Mouse (Mus musculus): ENCODE measurements around the gene Dhx58. TPM values are rescaled to one million over a fixed set of nuclear protein-coding genes. Genes with fewer than 3 reads are reported as not detected.

The Dhx58 gene
- polyA plus RNA-seq (2012; rRNA removed) = 4.7 and 13.3 TPM in 2 replicates

DNA sequence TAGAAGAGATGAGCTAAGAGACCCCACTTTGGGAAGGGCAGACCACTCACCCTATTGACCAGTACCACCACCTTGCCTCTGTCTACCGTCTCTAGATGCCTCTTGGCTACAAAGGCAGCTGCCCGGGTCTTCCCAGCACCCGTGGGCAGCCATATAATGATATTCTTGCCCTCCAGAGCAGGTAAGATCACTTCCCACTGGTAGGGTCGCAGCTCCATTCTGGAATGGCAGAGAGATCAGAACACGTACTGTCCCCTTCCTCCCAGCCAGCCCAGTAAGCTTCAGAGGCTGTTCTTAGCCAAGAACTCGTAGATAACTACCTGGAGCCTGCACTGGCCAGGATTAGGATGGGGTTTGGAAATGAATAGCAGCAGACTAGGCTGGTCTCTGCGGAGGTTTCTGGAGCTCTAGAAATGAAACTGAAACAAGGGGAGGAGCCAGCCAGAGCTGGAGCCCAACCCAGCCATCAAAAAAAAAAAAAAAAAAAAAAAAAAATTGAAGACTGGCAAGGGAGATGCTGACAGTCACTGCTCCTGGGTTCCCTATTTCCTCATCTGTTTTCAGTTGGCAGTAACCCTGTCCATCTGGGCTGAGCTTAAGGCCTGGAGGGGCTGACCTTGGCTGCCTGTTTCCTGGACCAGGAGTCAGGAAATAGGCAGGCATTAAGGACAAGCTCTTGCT, at the start of gene Dhx58:
Dhx58 (minus strand) TSS at position 421 of the 681 bp plus-strand sequence.
- 17% methylated on average over 7 of the region's 7 CpGs for WGBS
- H3K27me3 ChIP-seq (ENCODE audit: control insufficient read depth, insufficient read depth, low read length) = no peaks in the 10 kb centered on the region
- H3K4me3 ChIP-seq (ENCODE audit: low read depth, low read length) = peak within 1 kb of the TSS; percentile 52
- peaks cover 15% of the 10 kb centered on the region for H3K4me1 ChIP-seq (ENCODE audit: control insufficient read depth, insufficient read depth, insufficient read length, low read length)
- peaks cover 18% of the 10 kb centered on the region; the same call in 1 of the 2 replicates for H3K36me3 ChIP-seq (ENCODE audit: control insufficient read depth, insufficient read depth, low read length)
- peak within 1 kb of the TSS; percentile 51 for H3K27ac ChIP-seq (ENCODE audit: insufficient read depth, low read depth, low read length)
- TF ChIP-seq POLR2A (IDR thresholded peaks at IDR 0.05; ENCODE audit: low read depth, low read length) = peak; percentile 18; the same call in 1 of the 2 replicates
- no peak for TF ChIP-seq CTCF (IDR thresholded peaks at IDR 0.05; ENCODE audit: extremely low read depth, insufficient read length, insufficient replicate concordance, low read depth, low read length)

GRCm38 (mm10) chr11:100752294-100752693, 48.2 kb upstream of the Dhx58 start:
- TF ChIP-seq CTCF (IDR thresholded peaks at IDR 0.05; ENCODE audit: extremely low read depth, insufficient read length, insufficient replicate concordance, low read depth, low read length) (no peak), POLR2A (IDR thresholded peaks at IDR 0.05; ENCODE audit: low read depth, low read length) (no peak)
- H3K36me3 ChIP-seq (ENCODE audit: control insufficient read depth, insufficient read depth, low read length) = no peaks in the 10 kb centered on the region
- no peak overlapping the region for H3K27ac ChIP-seq (ENCODE audit: insufficient read depth, low read depth, low read length)
- WGBS = 27% methylated on average over 10 of the region's 10 CpGs
- no peaks in the 10 kb centered on the region for H3K27me3 ChIP-seq (ENCODE audit: control insufficient read depth, insufficient read depth, low read length)
- peaks cover 2% of the 10 kb centered on the region; the same call in 1 of the 2 replicates for H3K4me1 ChIP-seq (ENCODE audit: control insufficient read depth, insufficient read depth, insufficient read length, low read length)
- H3K4me3 ChIP-seq (ENCODE audit: low read depth, low read length) = no peak overlapping the region

DNA sequence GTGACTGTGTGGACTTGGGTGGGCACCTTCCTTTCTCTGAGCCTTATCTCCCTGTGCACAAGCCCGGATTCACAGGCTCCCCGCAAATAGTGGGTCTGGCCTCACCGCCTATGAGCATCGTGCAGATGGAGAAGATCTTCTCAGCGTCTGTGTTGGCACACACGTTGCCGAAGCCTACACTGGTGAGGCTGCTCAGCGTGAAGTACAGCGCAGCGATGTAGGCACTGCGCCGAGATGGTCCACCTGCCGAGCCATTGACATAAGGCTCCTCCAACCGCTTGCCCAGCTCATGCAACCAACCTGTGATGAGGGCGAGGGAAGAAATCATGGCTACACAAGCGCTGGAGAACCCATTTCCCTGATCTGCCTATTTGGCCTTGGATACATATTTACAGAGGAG, 46.1 kb upstream of the Dhx58 start:
- Histone ChIP-seq H3K27me3 (ENCODE audit: control insufficient read depth, insufficient read depth, low read length) (no peaks in the 10 kb centered on the region), H3K4me1 (ENCODE audit: control insufficient read depth, insufficient read depth, insufficient read length, low read length) (peaks cover 2% of the 10 kb centered on the region; the same call in 1 of the 2 replicates), H3K36me3 (ENCODE audit: control insufficient read depth, insufficient read depth, low read length) (no peaks in the 10 kb centered on the region), H3K27ac (ENCODE audit: insufficient read depth, low read depth, low read length) (no peak overlapping the region), H3K4me3 (ENCODE audit: low read depth, low read length) (no peak overlapping the region)
- TF ChIP-seq CTCF (IDR thresholded peaks at IDR 0.05; ENCODE audit: extremely low read depth, insufficient read length, insufficient replicate concordance, low read depth, low read length) (no peak), POLR2A (IDR thresholded peaks at IDR 0.05; ENCODE audit: low read depth, low read length) (no peak)
- WGBS = 85% methylated on average over 16 of the region's 16 CpGs

DNA sequence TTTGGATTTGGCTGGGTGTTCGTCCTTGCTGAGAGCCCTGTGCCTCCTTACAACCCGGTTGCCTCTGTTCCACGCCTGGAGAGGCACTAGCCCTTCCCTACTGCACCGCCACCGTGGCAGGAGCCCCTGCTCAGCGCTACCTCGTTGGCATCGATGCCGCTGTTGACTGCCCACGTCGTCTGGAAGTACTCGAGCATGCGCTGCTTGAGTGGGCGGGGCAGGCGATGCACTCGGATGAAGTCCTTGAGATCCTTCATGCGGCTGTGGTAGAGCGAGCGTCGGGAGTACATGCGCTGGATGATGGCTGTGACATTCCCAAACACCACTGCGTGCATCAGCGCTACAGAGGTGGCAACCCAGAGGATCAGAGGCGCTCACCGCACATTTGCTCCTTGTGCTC, 45.4 kb upstream of the Dhx58 start:
- TF ChIP-seq POLR2A (IDR thresholded peaks at IDR 0.05; ENCODE audit: low read depth, low read length) = no peak
- TF ChIP-seq CTCF (IDR thresholded peaks at IDR 0.05; ENCODE audit: extremely low read depth, insufficient read length, insufficient replicate concordance, low read depth, low read length) = no peak
- H3K27me3 ChIP-seq (ENCODE audit: control insufficient read depth, insufficient read depth, low read length) = no peaks in the 10 kb centered on the region
- 31% methylated on average over 25 of the region's 25 CpGs for WGBS
- H3K4me1 ChIP-seq (ENCODE audit: control insufficient read depth, insufficient read depth, insufficient read length, low read length) = peaks cover 2% of the 10 kb centered on the region; the same call in 1 of the 2 replicates
- no peaks in the 10 kb centered on the region for H3K36me3 ChIP-seq (ENCODE audit: control insufficient read depth, insufficient read depth, low read length)
- H3K4me3 ChIP-seq (ENCODE audit: low read depth, low read length) = no peak overlapping the region
- H3K27ac ChIP-seq (ENCODE audit: insufficient read depth, low read depth, low read length) = no peak overlapping the region

DNA sequence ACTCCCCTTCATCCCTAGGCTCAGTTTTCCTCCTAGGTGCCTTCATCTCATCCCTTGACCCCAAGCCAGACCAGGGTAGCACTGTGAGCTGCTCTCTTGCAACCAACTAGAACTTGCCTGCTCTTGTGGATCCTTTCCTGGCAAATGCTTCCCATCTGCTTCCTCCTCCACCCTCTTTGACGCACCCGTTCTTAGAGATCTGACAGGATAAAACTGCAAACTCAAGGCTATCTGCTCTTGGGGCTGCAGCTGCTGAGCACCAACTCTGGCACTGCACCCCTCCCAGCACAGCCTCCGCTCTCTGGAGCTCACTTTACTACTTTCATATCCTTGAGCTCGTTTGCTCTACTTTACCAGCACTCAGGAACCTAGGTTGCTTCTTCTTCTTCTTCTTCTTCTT, 44.5 kb upstream of the Dhx58 start:
- WGBS = 32% methylated on average over 4 of the region's 4 CpGs
- no peak overlapping the region for H3K27ac ChIP-seq (ENCODE audit: insufficient read depth, low read depth, low read length)
- TF ChIP-seq POLR2A (IDR thresholded peaks at IDR 0.05; ENCODE audit: low read depth, low read length) = no peak
- no peak for TF ChIP-seq CTCF (IDR thresholded peaks at IDR 0.05; ENCODE audit: extremely low read depth, insufficient read length, insufficient replicate concordance, low read depth, low read length)
- no peaks in the 10 kb centered on the region for H3K36me3 ChIP-seq (ENCODE audit: control insufficient read depth, insufficient read depth, low read length)
- no peak overlapping the region for H3K4me3 ChIP-seq (ENCODE audit: low read depth, low read length)
- H3K27me3 ChIP-seq (ENCODE audit: control insufficient read depth, insufficient read depth, low read length) = no peaks in the 10 kb centered on the region
- H3K4me1 ChIP-seq (ENCODE audit: control insufficient read depth, insufficient read depth, insufficient read length, low read length) = peaks cover 2% of the 10 kb centered on the region; the same call in 1 of the 2 replicates

DNA sequence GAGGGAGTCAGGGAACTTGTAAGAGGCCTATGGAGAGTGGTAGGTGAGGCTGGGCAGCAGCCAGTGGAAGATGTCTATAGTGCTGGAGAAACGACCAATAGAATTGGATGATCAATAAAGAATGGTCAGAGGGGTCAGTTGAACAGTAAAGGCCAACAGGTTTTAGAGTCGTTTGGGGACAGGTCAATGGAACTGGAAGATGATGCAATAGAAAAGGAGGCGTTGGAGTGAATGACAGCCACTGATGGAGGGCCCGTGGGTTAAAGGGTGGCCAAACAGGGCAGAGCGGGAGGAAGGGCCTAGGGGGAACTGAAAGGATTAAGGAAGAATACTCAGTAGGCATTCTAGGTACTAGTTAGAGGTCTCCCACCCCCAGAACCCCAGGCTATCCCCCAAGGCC, 43.0 kb upstream of the Dhx58 start:
- Histone ChIP-seq H3K4me1 (ENCODE audit: control insufficient read depth, insufficient read depth, insufficient read length, low read length) (peaks cover 2% of the 10 kb centered on the region; the same call in 1 of the 2 replicates), H3K27ac (ENCODE audit: insufficient read depth, low read depth, low read length) (no peak overlapping the region), H3K4me3 (ENCODE audit: low read depth, low read length) (no peak overlapping the region), H3K27me3 (ENCODE audit: control insufficient read depth, insufficient read depth, low read length) (no peaks in the 10 kb centered on the region), H3K36me3 (ENCODE audit: control insufficient read depth, insufficient read depth, low read length) (no peaks in the 10 kb centered on the region)
- TF ChIP-seq POLR2A (IDR thresholded peaks at IDR 0.05; ENCODE audit: low read depth, low read length) (no peak), CTCF (IDR thresholded peaks at IDR 0.05; ENCODE audit: extremely low read depth, insufficient read length, insufficient replicate concordance, low read depth, low read length) (no peak)
- WGBS = 56% methylated on average over 5 of the region's 5 CpGs

DNA sequence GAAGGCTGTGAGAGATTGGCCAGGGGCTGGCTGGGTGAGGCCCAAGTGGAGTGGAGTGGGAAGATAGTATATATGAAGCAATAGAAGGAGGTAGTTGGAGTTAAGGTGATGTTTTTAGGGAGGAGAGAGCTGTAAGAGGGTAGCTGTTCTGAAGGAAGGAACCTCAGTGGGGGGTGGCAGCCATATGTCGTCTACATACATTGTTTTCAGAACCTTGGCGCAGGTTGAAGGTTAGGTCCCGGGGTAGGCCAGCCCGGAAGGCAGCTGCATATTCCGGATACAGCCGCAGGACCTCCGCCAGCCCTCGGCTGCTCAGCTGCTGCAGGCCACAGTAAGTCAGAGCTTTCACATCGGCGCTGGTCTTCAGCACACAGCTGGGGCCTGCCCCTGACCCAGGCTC, 42.5 kb upstream of the Dhx58 start:
- Histone ChIP-seq H3K27ac (ENCODE audit: insufficient read depth, low read depth, low read length) (no peak overlapping the region), H3K4me3 (ENCODE audit: low read depth, low read length) (no peak overlapping the region), H3K27me3 (ENCODE audit: control insufficient read depth, insufficient read depth, low read length) (no peaks in the 10 kb centered on the region), H3K4me1 (ENCODE audit: control insufficient read depth, insufficient read depth, insufficient read length, low read length) (peaks cover 2% of the 10 kb centered on the region; the same call in 1 of the 2 replicates), H3K36me3 (ENCODE audit: control insufficient read depth, insufficient read depth, low read length) (no peaks in the 10 kb centered on the region)
- TF ChIP-seq POLR2A (IDR thresholded peaks at IDR 0.05; ENCODE audit: low read depth, low read length) (no peak), CTCF (IDR thresholded peaks at IDR 0.05; ENCODE audit: extremely low read depth, insufficient read length, insufficient replicate concordance, low read depth, low read length) (no peak)
- 83% methylated on average over 10 of the region's 10 CpGs for WGBS

All from small intestine, adult 2 months (tissue).